Mouse (Mus musculus): ENCODE measurements at regions not wholly inside any gene's neighbourhood (a gene's known extent, or its start where the extent isn't known, plus 50 kb on each side); places are given as distances from the start of the nearest gene placed in this dataset.
"Not testable (repeated sequence)": the region's sequence is repeated elsewhere in the genome, so short reads cannot be mapped to it uniquely, and the experiment has no call there.

DNA sequence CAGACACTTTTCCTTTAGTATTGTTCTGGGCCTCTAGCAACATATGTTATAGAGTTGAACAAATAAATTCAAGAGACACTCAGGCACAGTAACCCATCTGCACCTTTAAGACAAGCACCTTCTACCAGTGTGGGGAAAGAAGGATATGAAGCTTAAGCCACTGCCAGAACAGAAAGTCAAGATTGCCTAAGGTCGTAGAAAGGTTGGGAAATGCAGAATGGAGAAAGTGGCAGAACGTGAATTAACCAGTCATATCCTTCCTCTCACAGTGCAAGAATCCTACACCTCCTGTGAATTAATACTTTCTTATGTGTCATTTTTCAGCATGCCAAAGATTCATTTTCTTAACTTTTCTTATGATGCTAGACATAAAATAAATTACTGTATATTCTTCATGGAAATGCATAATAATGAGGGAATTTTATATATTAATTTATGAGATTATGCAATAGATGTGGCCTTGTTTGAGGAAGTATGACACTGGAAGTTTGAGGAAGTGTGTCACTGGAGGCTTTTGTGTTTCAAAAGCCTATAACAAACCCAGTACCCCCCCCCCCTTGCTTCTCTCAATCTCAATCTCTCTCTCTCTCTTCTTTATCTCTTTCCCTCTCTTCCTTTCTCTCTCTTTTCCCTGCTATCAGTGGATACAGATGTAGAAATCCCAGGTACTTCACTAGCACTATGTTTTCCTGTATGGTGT, 361.6 kb upstream of the Edil3 start:
- peak; percentile 70; the same call in 1 of the 2 replicates for ATAC-seq (ENCODE audit: extremely low read depth, insufficient number of reproducible peaks, low FRiP score, poor library complexity, severe bottlenecking)

DNA sequence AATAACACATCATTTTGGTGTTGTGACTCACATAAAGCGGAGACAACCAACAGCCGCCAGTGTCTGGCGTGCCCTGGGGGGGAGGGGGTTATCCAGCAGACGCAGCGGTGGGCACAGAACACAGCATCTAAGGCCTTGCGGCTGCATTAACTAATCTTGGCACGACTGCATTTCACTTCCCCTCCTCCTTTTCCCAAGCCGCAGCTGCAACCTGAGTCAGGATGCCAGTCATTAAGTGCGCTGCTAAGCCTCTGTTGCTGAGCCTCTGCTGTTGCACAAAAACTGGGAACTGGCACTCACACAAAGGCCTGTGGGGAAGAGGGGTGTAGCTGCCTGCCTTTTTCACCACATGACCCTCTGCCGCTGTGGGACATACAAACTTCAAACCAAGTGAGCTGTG, 331.2 kb upstream of the Edil3 start:
- ATAC-seq (ENCODE audit: extremely low read depth, insufficient number of reproducible peaks, low FRiP score, poor library complexity, severe bottlenecking) = no peak

DNA sequence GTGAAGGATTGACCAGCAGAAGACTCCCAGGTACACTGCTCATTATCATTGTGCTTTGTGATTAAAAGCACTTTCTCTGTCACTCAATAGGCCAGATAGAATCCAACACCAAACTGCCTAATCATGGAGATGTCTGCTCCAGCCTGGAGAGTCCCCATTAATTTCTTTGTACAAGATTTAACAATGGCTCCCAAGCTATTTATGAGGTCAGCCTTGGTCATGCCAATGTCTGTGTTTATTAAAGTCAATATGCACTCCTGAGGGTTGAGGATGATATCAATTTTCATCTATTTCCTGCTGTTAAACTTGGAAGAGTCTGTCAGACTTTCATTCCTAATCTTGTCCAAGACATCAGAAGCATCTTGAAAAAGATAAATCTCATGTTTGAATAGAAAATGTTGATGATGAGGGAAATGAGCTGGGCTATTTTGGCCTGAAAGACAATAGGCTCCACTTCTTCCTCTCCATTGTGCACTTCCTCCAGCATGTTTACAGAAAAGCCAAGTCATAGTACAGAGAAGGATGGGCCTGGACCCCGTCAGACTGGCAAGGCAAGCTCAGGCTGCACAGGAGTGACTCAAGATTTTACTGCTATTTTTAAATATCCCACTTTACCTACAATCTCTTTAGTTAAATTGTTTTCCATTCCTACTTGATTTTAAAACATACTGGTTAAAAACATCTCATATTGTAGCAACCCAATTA, 310.3 kb upstream of the Edil3 start:
- ATAC-seq (ENCODE audit: extremely low read depth, insufficient number of reproducible peaks, low FRiP score, poor library complexity, severe bottlenecking) = no peak

DNA sequence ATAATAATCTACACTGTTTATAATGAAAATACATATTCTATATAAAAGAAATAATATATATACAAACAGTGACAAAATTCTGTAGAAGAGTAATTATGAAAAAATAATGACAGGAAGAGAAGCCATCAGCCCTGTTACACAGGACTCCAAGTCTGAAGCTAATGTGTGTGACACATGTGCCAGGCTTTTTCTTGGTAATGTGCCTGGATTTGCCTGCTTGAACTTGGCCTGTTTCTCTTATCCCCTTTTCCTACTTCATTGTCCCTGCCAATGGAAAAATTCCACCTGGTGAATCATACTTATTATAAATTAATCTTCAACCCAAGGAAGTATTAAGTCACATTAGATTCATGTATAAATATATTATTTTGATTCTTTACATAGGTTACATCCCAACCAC, 286.5 kb upstream of the Edil3 start:
- no peak for ATAC-seq (ENCODE audit: extremely low read depth, insufficient number of reproducible peaks, low FRiP score, poor library complexity, severe bottlenecking)

DNA sequence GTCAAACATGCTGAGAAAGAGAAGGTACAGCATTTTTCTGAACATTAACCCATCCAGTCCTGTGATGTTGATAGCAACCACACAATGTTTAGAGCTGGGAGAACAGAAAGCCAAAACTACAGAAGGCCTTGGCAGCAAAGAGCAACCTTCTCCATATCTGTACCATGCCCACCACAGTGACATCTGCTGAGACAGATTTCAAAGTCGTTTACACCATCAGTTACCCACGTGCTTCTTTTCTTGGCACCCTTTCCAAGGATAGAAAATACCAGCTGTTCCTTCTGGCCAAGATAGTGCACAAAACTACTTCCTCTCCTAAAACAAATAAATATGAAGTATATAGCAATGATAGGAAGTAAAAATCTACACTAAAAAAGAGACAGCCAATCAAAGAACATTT, 266.8 kb upstream of the Edil3 start:
- ATAC-seq (ENCODE audit: extremely low read depth, insufficient number of reproducible peaks, low FRiP score, poor library complexity, severe bottlenecking) = no peak

DNA sequence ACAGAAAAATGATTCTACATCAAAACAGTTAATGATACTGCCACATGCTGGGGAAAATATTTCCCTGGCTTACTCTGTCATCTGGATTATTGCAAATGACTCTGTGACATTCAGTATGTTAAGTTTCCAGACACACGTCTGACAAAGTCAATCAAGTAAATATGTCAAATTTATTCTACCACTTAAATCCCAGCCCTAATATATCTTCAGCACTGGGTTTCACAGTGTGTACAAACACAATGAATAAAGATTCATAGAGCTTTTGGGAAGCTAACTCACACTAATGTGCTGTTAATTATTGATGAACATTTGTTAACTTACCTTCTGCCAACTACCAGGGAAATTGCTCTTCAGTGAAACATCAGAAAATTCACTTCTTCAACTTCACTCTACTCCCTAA, 256.3 kb upstream of the Edil3 start:
- ATAC-seq (ENCODE audit: extremely low read depth, insufficient number of reproducible peaks, low FRiP score, poor library complexity, severe bottlenecking) = no peak

DNA sequence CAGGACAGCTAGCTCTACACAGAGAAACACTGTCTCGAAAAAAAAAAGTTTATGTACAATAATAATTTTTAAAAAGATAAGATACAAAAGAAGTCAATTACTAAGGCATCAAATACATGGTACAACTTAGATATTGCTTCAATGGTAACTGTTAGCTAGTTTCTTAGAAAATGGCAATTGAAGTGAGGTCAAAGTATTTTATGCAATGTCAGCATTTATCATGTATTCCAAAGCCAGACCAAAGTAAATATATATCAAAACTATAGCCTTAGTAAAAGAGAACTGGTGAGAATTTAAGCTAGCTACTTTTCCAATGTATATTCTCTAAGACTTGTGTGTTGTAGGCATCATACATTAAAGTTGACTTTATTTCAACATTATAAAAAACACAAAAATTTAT, 219.0 kb upstream of the Edil3 start:
- no peak for ATAC-seq (ENCODE audit: extremely low read depth, insufficient number of reproducible peaks, low FRiP score, poor library complexity, severe bottlenecking)

DNA sequence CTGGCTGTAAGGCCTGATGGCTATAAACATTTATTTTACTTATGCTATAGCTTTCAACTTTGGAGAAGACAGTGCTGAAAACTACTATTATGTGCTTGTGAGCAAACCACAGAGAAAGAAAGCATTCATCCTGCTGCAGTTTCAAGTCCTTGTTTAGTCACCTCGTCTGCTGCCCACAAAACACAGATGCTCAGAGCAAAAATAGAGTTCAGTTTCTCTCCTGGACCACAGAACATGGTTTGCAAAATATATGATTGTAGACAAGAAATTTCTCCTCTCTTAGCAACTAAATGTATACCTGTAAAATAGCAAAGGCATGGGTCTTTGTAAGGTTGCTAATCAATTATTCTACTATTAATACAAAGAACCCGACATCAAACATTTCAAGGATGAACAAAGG, 210.7 kb upstream of the Edil3 start:
- no peak for ATAC-seq (ENCODE audit: extremely low read depth, insufficient number of reproducible peaks, low FRiP score, poor library complexity, severe bottlenecking)

DNA sequence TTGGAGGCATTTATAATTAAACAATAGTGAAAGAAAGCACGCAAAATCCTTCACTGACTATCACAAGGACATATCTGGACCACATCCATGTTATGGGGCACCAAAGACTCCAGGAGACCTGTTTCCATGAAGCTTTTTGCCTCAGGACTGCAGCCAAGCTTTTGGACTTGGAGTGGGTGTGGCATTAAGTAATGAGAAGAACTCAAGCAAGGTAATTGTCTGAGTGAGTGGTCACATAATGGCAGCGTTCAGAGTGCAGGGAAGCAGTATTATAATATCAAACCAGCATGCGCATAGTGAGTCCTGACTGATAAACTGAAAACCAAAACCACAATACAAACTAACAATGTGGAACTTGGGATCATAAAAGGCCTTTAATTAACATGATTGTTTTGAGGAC, 208.0 kb upstream of the Edil3 start:
- no peak for ATAC-seq (ENCODE audit: extremely low read depth, insufficient number of reproducible peaks, low FRiP score, poor library complexity, severe bottlenecking)

DNA sequence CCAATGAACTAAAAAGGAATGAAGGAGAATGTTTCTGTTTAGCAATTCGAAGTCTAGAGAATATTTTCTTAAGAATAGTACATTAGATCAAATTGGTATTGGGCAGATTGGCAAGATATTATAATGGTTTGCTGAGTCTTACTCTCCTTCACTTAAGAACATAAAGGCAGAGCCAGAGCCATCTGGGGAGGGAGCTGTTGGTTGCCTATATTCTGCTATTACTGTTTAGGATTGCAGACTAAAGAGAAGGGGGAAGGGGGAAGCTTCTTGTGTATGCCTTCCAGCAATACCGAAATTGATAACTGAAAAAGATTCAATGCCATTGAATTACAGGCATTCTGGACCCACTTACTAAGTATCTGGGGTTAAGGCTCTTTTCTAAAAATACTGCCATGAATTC, 171.1 kb upstream of the Edil3 start:
- no peak for ATAC-seq (ENCODE audit: extremely low read depth, insufficient number of reproducible peaks, low FRiP score, poor library complexity, severe bottlenecking)

DNA sequence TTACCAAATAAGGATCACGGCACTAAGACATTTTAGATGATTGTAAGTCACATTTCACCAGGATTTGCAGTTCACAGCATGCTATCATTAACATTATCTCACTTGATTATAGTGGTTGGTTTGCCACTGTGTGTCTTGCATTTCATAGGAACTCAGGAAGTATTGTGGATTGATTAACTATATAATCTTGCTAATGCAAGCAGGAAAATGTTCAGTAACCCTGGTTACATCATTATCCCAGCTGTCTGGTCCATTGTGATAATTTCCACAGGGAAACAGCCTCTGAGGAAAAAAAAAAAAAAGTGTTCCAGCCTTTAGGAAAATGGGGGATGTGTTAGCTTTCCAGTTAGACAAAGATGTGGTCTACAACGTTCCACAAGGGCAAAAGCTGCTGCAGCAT, 170.2 kb upstream of the Edil3 start:
- no peak for ATAC-seq (ENCODE audit: extremely low read depth, insufficient number of reproducible peaks, low FRiP score, poor library complexity, severe bottlenecking)

DNA sequence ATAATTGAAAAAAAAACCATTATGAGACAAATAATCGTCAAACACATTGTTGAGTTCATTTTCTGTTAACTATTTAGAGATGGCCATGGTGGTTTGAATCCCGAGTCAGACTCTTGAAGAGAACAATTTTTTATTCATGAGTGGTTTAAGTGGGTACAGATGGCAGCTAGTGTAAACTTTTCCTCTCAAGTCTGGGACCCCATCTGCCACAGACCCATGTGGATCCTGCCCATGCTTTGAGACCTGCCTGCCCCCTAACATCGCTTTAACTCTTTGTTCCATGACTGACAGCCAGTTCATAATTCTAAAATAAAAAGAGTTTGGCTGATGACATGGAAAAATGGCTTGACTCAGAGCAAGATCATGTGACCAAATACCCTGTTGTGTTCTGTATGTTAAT, 166.2 kb upstream of the Edil3 start:
- no peak for ATAC-seq (ENCODE audit: extremely low read depth, insufficient number of reproducible peaks, low FRiP score, poor library complexity, severe bottlenecking)

DNA sequence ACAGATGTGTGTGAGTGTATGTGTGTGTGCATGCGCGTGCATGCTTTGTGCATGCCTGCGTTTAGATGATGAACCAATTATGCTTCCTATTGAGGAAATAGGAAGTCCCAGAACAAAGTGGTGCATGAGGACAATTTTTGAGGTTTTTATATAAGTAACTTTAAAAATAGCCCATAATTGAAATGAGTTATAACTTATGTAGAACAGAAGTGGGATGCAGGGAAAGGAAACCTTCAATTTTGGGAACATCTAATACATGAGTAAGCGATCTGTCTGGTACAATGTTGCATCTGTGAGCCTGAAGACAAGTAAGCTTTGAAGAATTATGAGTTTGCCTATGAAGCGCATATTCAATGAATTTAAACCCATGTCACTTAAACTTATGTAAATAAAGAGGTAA, 145.4 kb upstream of the Edil3 start:
- no peak for ATAC-seq (ENCODE audit: extremely low read depth, insufficient number of reproducible peaks, low FRiP score, poor library complexity, severe bottlenecking)

DNA sequence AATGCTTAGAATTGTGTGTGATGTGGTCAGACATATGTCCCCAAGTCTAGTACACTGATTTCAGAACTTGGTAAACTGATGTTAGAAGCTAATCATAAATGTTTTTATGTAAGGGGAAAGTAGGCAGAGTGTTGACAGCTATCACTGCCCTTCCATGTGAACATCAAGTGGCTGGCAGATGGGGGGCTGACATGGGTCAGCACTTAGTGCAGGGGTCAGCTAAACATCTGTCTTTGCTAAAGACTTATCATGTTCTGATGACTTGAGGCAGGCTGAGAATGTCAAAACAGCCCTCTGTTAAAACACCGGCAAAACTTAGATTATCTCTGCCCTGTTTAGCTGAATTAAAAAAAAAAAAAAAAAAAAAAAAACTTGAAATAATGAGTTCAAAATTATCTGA, 116.7 kb upstream of the Edil3 start:
- no peak for ATAC-seq (ENCODE audit: extremely low read depth, insufficient number of reproducible peaks, low FRiP score, poor library complexity, severe bottlenecking)

DNA sequence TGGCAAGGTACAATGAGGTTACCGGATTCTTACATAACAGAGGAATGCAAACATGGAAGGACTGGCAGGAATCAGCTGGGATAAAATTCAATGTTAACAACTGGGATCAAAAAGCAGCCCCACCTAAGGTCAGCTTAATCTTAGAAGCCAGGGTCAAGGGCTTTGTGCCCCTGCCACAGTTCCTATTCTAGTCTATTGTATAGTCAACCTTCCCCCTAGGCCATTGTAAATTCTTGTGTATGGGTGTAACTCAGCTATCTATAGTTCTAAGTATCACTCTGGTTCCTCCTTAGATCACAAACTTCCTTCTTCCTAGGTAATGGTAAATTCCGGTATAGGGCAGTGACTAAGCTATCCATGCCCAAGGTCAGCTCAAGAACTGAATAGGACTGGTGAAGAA, 91.6 kb upstream of the Edil3 start:
- ATAC-seq (ENCODE audit: extremely low read depth, insufficient number of reproducible peaks, low FRiP score, poor library complexity, severe bottlenecking) = not testable (repeated sequence)

DNA sequence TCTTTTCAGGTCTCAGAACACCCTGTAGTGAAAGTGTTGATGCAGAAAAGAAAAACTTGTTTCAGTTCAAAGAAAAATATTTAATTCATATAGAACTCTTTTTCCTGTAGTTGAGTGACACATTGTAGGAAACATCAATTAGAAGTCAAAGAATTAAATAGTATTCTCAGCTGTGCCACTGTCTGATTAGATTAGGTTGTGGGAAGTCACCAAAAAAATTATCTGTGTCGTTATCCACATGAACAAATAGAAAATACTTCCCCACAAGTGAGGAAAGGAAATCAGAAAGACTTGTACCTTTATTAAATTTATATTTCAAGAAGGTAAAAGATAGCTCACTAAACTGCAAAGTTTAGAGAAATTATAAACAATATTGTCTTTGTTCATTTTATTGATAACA, 71.4 kb upstream of the Edil3 start:
- no peak for ATAC-seq (ENCODE audit: extremely low read depth, insufficient number of reproducible peaks, low FRiP score, poor library complexity, severe bottlenecking)

Measured in neutrophil, adult 5-6 weeks (primary cell).